In the genomic region with DNA sequence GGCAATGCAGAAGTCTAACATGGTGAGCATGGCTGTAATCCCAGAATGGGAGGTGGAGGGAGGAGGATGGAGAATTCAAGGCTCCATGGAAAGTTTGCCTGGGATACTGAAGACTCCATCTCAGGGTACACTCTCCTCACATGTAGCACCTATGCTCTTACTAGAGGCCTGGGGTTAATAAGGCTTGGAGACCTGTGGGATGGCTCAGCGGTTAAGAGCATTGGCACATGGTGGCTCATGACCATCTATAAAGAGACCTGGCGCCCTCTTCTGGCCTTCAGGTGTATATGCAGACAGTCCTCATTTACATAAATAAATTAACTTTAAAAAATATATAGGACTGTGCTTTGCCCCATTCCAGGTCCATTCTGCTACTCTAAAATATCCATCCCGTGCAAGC, we compare ENCODE assay signal across 8 mouse cellular contexts. TPM values are rescaled to one million over a fixed set of nuclear protein-coding genes. Genes with fewer than 3 reads are reported as not detected.
DNase-seq lines count a peak whose midpoint lies in the region; ATAC-seq and TF ChIP-seq lines count a peak whose summit lies in the region.

No protein-coding gene starts in this region.

- no peak overlapping the region for H3K27ac ChIP-seq in kidney, postnatal 0 days
- no peak overlapping the region for H3K27ac ChIP-seq in kidney, embryonic 14.5 days (ENCODE audit: low read depth, low read length)
- no peak overlapping the region for H3K27ac ChIP-seq in hindbrain, embryonic 10.5 days

- H3K9ac ChIP-seq in kidney, postnatal 0 days (ENCODE audit: low read depth, low read length), result no peak overlapping the region
- no peak overlapping the region for H3K9ac ChIP-seq in kidney, embryonic 14.5 days (ENCODE audit: low read depth, low read length)

- H3K27me3 ChIP-seq in kidney, postnatal 0 days (ENCODE audit: insufficient read depth, low read length), result no peaks in the 10 kb centered on the region
- H3K27me3 ChIP-seq in kidney, embryonic 14.5 days (ENCODE audit: control insufficient read depth, insufficient read depth, low read length), result no peaks in the 10 kb centered on the region
- H3K27me3 ChIP-seq in hindbrain, embryonic 10.5 days (ENCODE audit: insufficient read depth, poor library complexity, severe bottlenecking), result no peaks in the 10 kb centered on the region

- DNase-seq in kidney, postnatal 0 days (ENCODE audit: low spot score), result peak; percentile 59
- DNase-seq in CD8-positive naive resting alpha-beta T cell, adult 2 months (ENCODE audit: low read depth in 2 of 2, low spot score in 2 of 2), result peak; percentile 25 to 58
- DNase-seq in embryo, embryonic 10.5 days (ENCODE audit: low spot score), result peak; percentile 67
- peak; percentile 40 for DNase-seq in lung, postnatal 10 days
- DNase-seq in thymus, postnatal 36 days, result peak; percentile 32 to 38
- no peak for DNase-seq in hindbrain, embryonic 10.5 days (ENCODE audit: low spot score)

- H3K4me2 ChIP-seq in kidney, postnatal 0 days (ENCODE audit: low read length), result no peak overlapping the region
- H3K4me2 ChIP-seq in kidney, embryonic 14.5 days (replicated peaks; ENCODE audit: low read depth, low read length), result no peak overlapping the region

- H3K4me3 ChIP-seq in kidney, postnatal 0 days (replicated peaks; ENCODE audit: low read depth, low read length), result no peak overlapping the region
- no peak overlapping the region for H3K4me3 ChIP-seq in kidney, embryonic 14.5 days (ENCODE audit: low read length)
- no peak overlapping the region for H3K4me3 ChIP-seq in hindbrain, embryonic 10.5 days

- no peaks in the 10 kb centered on the region for H3K36me3 ChIP-seq in kidney, postnatal 0 days (ENCODE audit: insufficient read depth, low read length)
- no peaks in the 10 kb centered on the region; the same call in 1 of the 2 replicates for H3K36me3 ChIP-seq in kidney, embryonic 14.5 days (ENCODE audit: control insufficient read depth, insufficient read depth, low read length)
- peaks cover 5% of the 10 kb centered on the region for H3K36me3 ChIP-seq in hindbrain, embryonic 10.5 days

- no peak for ATAC-seq in kidney, postnatal 0 days (replicated peaks; ENCODE audit: low FRiP score, low read depth)
- ATAC-seq in kidney, embryonic 14.5 days (ENCODE audit: low FRiP score, low TSS enrichment), result no peak
- peak; percentile 22 for ATAC-seq in activated CD4-positive, CD25-positive, alpha-beta regulatory T cell, adult 4 months

- H3K9me3 ChIP-seq in kidney, postnatal 0 days (replicated peaks; ENCODE audit: low read length), result no peaks in the 10 kb centered on the region
- H3K9me3 ChIP-seq in kidney, embryonic 14.5 days (ENCODE audit: control insufficient read depth, low read length), result no peaks in the 10 kb centered on the region
- no peaks in the 10 kb centered on the region for H3K9me3 ChIP-seq in hindbrain, embryonic 10.5 days

- TF ChIP-seq CTCF in kidney, postnatal 0 days (IDR thresholded peaks at IDR 0.05; ENCODE audit: low read depth), result peak; percentile 65

- WGBS in kidney, postnatal 0 days, result 38% methylated on average over 3 of the region's 3 CpGs
- WGBS in kidney, embryonic 14.5 days, result 35% methylated on average over 3 of the region's 3 CpGs
- 34% methylated on average over 3 of the region's 3 CpGs for WGBS in hindbrain, embryonic 10.5 days

- no peaks in the 10 kb centered on the region for H3K4me1 ChIP-seq in kidney, postnatal 0 days (replicated peaks; ENCODE audit: insufficient read depth, low read length)
- no peaks in the 10 kb centered on the region for H3K4me1 ChIP-seq in kidney, embryonic 14.5 days (ENCODE audit: control insufficient read depth, insufficient read depth, low read length)
- peaks cover 26% of the 10 kb centered on the region for H3K4me1 ChIP-seq in hindbrain, embryonic 10.5 days (replicated peaks)

RNA-seq across cellular contexts. Expression of gene Znhit3, which starts 3.1 kb away (rescaled TPM):
- polyA plus RNA-seq in kidney, postnatal 0 days (2015; fragmentation: Nextera tagmentation; extraction: Ambion mirVana), result 45.2 and 47.5 TPM in 2 replicates
- polyA plus RNA-seq in kidney, embryonic 14.5 days (2014; fragmentation: Nextera tagmentation; extraction: Ambion mirVana), result 71.6 and 81.0 TPM in 2 replicates
- polyA plus RNA-seq in activated CD4-positive, CD25-positive, alpha-beta regulatory T cell, adult 4 months (2017; shearing (Covaris generic)), result 10 to 100 TPM; 34.7 to 35.7 TPM
- 87.0 and 93.5 TPM in 2 replicates for polyA plus RNA-seq in hindbrain, embryonic 10.5 days (2016; fragmentation: Nextera tagmentation; extraction: Ambion mirVana)

RNA-seq across cellular contexts. Expression of gene Car4, which starts 38.3 kb away (rescaled TPM):
- 121 and 134 TPM in 2 replicates for polyA plus RNA-seq in kidney, postnatal 0 days (2015; fragmentation: Nextera tagmentation; extraction: Ambion mirVana)
- polyA plus RNA-seq in kidney, embryonic 14.5 days (2014; fragmentation: Nextera tagmentation; extraction: Ambion mirVana), result 58.6 and 65.3 TPM in 2 replicates
- not detected for polyA plus RNA-seq in activated CD4-positive, CD25-positive, alpha-beta regulatory T cell, adult 4 months (2017; shearing (Covaris generic))
- polyA plus RNA-seq in hindbrain, embryonic 10.5 days (2016; fragmentation: Nextera tagmentation; extraction: Ambion mirVana), result 6.0 and 10.0 TPM in 2 replicates

RNA-seq across cellular contexts. Expression of gene Pigw, which starts 39.2 kb away (rescaled TPM):
- 2.7 and 2.9 TPM in 2 replicates for polyA plus RNA-seq in kidney, postnatal 0 days (2015; fragmentation: Nextera tagmentation; extraction: Ambion mirVana)
- 4.0 and 4.8 TPM in 2 replicates for polyA plus RNA-seq in kidney, embryonic 14.5 days (2014; fragmentation: Nextera tagmentation; extraction: Ambion mirVana)
- polyA plus RNA-seq in activated CD4-positive, CD25-positive, alpha-beta regulatory T cell, adult 4 months (2017; shearing (Covaris generic)), result 1 to 10 TPM; 1.5 to 3.2 TPM
- polyA plus RNA-seq in hindbrain, embryonic 10.5 days (2016; fragmentation: Nextera tagmentation; extraction: Ambion mirVana), result 2.6 and 2.7 TPM in 2 replicates

RNA-seq across cellular contexts. Expression of gene Myo19, which starts 39.3 kb away (rescaled TPM):
- polyA plus RNA-seq in kidney, postnatal 0 days (2015; fragmentation: Nextera tagmentation; extraction: Ambion mirVana), result 12.6 and 13.2 TPM in 2 replicates
- 9.2 and 15.0 TPM in 2 replicates for polyA plus RNA-seq in kidney, embryonic 14.5 days (2014; fragmentation: Nextera tagmentation; extraction: Ambion mirVana)
- polyA plus RNA-seq in activated CD4-positive, CD25-positive, alpha-beta regulatory T cell, adult 4 months (2017; shearing (Covaris generic)), result 1 to 10 TPM; 2.3 to 3.2 TPM
- polyA plus RNA-seq in hindbrain, embryonic 10.5 days (2016; fragmentation: Nextera tagmentation; extraction: Ambion mirVana), result 9.9 and 11.3 TPM in 2 replicates

RNA-seq across cellular contexts. Expression of gene Ggnbp2, which starts 48.7 kb away (rescaled TPM):
- polyA plus RNA-seq in kidney, postnatal 0 days (2015; fragmentation: Nextera tagmentation; extraction: Ambion mirVana), result 56.4 and 57.5 TPM in 2 replicates
- polyA plus RNA-seq in kidney, embryonic 14.5 days (2014; fragmentation: Nextera tagmentation; extraction: Ambion mirVana), result 68.7 and 74.7 TPM in 2 replicates
- polyA plus RNA-seq in activated CD4-positive, CD25-positive, alpha-beta regulatory T cell, adult 4 months (2017; shearing (Covaris generic)), result 100 to 1,000 TPM in 1 of 2 experiments, 10 to 100 TPM in 1; 84.9 to 107 TPM
- polyA plus RNA-seq in hindbrain, embryonic 10.5 days (2016; fragmentation: Nextera tagmentation; extraction: Ambion mirVana), result 53.4 and 56.5 TPM in 2 replicates
